Mouse (Mus musculus) B cell, adult 67 days (primary cell): ENCODE measurements around the gene Zfp799. TPM values are rescaled to one million over a fixed set of nuclear protein-coding genes. Genes with fewer than 3 reads are reported as not detected.

ENCODE experiments used
- total RNA-seq, 2 experiments: library from RNA; stranded (reverse); gene quantifications; 4 replicates each; pipeline ENCODE4 v1.2.4; 2023

Gene Zfp799
- 10 to 100 TPM in 1 of 2 experiments, 1 to 10 TPM in 1; 9.0 to 10.3 TPM for total RNA-seq

GRCm38 (mm10) chr17:32829540-32830417 lies at the start of gene Zfp799:
Zfp799 (minus strand) TSS chr17:32830261.

GRCm38 (mm10) chr17:32809544-32810374 lies 20.3 kb downstream of the Zfp799 start, which contains the start of gene Zfp811:
Zfp811 (minus strand) TSS chr17:32809931.

GRCm38 (mm10) chr17:32788094-32788559 lies 41.9 kb downstream of the Zfp799 start, which contains the start of gene Zfp871:
Zfp871 (minus strand) TSS chr17:32788287.

Other genes starting within 250 kb of the Zfp799 start
- not detected for gene Cyp4f37, start 209.0 kb downstream of the Zfp799 start, total RNA-seq
- gene Cyp4f40, start 171.4 kb downstream of the Zfp799 start, total RNA-seq, result not detected
- not detected for gene Cyp4f15, start 144.6 kb downstream of the Zfp799 start, total RNA-seq
- 10 to 100 TPM; 85.0 to 90.4 TPM for gene Zfp871, start 42.0 kb downstream of the Zfp799 start, total RNA-seq
- under 1 TPM; 0.20 to 0.44 TPM for gene Zfp811, start 20.3 kb downstream of the Zfp799 start, total RNA-seq
- gene Zfp870, start 61.4 kb upstream of the Zfp799 start, total RNA-seq, result 10 to 100 TPM; 11.5 to 16.9 TPM
- gene Cyp4f14, start 87.1 kb upstream of the Zfp799 start, total RNA-seq, result not detected
- 100 to 1,000 TPM in 1 of 2 experiments, 10 to 100 TPM in 1; 96.6 to 113 TPM for gene Cyp4f13, start 117.1 kb upstream of the Zfp799 start, total RNA-seq
- gene Zfp472, start 135.6 kb upstream of the Zfp799 start, total RNA-seq, result 10 to 100 TPM; 17.5 to 19.6 TPM
- gene Zfp952, start 162.9 kb upstream of the Zfp799 start, total RNA-seq, result 10 to 100 TPM; 15.1 to 15.2 TPM
- gene Zfp763, start 203.1 kb upstream of the Zfp799 start, total RNA-seq, result 1 to 10 TPM; 5.7 to 7.1 TPM
- not detected for gene 4921501E09Rik, start 237.8 kb upstream of the Zfp799 start, total RNA-seq